Mouse (Mus musculus): ENCODE results near the gene Met.

Met gene

GRCm38 (mm10) chr6:17548786-17549185 is 85.2 kb downstream of the Met start:
- no peak for DNase-seq (ENCODE audit: low read depth, low spot score)

DNA sequence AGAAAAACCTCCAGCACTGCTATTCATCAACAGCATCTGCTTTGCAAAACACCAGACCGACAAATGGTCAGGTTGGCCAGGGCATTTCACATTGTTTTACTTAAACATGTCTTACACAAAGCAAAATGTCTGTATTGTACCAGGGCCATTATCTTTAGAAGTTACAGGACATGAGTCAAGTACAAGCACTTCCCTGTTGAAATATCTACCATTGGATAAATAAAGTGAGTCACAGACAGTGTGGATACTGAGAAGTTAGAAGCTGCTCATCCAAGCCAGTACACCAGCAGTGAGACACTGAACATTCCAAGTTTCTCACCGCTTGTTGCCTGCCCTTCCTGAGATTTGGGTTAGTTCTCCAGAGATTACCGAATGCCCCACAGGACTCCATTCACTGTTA is 86.0 kb downstream of the Met start:
- DNase-seq (ENCODE audit: low read depth, low spot score) = no peak

GRCm38 (mm10) chr6:17554263-17554662 is 90.7 kb downstream of the Met start:
- DNase-seq (ENCODE audit: low read depth, low spot score) = no peak

DNA sequence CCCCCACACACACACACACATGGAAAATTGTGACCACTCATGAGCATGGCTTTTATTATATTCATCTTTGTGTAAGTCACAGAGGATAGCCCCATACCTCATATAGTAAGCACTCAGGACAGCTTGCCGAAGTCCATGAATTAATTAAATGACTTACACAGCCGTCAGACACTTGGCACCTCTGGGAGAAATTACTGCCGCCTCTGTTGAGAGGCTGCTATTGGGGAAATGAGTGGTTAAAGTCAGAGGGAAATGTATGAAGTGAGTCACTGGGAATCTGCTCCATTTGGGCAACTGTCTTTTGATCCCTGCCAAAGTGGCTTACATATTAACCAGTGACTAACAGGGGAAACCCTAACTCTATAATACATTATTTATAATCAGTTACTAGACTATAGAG is 91.2 kb downstream of the Met start:
- no peak for DNase-seq (ENCODE audit: low read depth, low spot score)

GRCm38 (mm10) chr6:17555719-17556118 is 92.1 kb downstream of the Met start:
- no peak for DNase-seq (ENCODE audit: low read depth, low spot score)

GRCm38 (mm10) chr6:17559657-17560056 is 96.1 kb downstream of the Met start:
- DNase-seq (ENCODE audit: low read depth, low spot score) = no peak

DNA sequence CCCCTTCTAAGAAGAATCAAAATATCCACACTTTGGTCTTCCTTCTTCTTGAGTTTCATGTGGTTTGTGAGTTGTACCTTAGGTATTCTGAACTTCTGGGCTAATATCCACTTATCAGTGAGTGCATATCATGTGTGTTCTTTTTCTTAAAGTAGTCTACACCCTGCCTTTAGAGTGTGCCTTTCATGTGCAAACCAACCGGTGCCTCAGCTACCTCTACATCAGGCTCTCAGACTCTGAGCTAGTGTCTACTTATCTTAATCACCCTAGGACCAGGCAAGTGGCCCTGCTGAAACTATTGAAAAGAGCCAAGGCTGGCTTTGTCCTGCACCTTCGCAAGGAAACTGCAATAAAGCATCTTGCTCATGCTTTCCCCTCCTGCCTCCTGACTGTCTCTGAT is 97.7 kb downstream of the Met start:
- no peak for DNase-seq (ENCODE audit: low read depth, low spot score)

DNA sequence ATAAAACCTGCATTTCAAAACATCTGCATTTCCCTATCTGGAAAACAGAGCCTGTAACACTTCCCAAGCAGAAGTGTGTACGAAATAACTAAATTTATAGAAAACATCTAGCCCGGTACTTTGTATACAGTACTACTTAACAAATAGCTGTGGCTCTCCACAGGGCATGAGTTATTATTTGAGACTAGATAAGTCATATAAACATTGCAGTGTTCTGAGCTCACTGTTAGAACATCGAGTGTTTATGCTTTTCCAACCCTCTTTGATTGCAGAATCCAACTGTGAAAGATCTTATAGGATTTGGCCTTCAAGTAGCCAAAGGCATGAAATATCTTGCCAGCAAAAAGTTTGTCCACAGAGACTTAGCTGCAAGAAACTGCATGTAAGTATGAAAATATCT is 98.3 kb downstream of the Met start:
- no peak for DNase-seq (ENCODE audit: low read depth, low spot score)

GRCm38 (mm10) chr6:17562472-17563088 is 99.0 kb downstream of the Met start:
- DNase-seq (ENCODE audit: low read depth, low spot score) = no peak

GRCm38 (mm10) chr6:17568702-17569352 is 105.2 kb downstream of the Met start:
- DNase-seq (ENCODE audit: low read depth, low spot score) = no peak

DNA sequence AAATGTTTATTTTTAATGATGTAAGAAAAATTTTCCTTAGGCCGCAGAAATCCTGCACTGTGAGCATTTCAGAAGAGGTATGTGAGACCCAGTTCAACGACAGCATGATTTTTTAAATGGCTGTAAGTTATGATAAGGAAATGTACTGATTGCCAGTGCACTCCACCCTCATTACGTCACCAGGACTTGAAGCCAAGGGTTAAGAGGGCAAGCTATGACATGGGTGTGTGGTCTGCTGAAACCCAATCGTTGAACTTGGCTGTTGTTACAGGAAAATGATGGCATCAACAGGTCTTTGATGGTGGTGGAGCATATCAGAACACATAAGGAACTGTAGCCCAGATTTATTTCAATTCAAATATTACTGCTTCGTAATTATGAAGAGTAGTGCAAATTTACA is 109.6 kb downstream of the Met start:
- no peak for DNase-seq (ENCODE audit: low read depth, low spot score)

- no peak for DNase-seq (ENCODE audit: low read depth, low spot score)
Observed at GRCm38 (mm10) chr6:17573732-17574131, 110.1 kb downstream of the Met start.

DNA sequence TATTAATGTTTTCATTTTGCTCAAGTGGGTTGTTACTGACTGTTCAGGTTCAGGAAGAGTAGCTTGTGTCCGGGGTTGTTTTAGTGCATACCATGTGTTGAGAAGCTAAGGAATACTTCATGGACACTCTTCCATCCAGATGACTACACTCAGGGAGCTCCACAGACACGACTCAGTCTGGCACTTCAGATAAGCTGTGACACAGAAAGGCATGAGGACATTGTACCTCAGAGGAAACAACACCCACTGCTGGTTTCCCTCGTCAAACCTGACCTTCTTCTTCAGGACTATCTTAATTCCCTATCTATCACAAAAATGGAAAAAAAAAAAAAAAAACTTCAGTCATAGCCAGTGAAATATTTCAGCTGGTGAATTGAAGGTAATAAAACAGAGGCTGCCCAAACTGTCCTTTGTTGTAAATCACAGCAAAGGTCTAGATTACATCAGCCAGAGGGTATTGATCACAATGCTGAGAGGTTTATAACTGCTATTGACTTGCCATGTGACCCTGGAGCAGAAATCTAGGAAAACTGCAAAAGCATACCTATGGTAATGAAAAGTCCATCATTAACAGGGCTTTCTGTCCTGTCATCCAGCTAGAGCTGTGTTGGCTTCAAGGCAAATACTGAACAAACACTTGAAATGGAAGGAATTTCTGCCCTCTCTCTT is 114.6 kb downstream of the Met start:
- no peak for DNase-seq (ENCODE audit: low read depth, low spot score)

- no peak for DNase-seq (ENCODE audit: low read depth, low spot score)
Observed at GRCm38 (mm10) chr6:17580349-17580748, 116.7 kb downstream of the Met start.

DNA sequence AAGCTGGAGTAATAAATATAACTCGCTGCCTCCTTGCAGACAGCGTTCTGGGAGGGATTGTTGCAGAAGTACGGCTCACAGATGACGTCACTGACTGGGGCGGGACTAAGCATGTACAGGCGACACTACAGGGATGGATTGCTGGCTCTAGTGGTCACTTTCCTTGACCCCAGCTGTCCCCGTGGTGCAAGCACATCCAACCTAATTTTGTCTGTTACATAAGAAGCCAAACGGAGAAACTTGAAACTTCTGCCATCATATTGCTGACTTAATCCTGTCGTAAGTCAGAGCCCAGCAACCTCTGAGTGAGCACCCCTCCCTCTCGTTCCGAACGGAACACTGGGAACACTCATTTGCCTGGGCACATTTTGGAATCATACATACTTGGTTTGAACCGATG is 120.4 kb downstream of the Met start:
- DNase-seq (ENCODE audit: low read depth, low spot score) = peak; percentile 22

GRCm38 (mm10) chr6:17589049-17589952 is 125.7 kb downstream of the Met start:
- peak; percentile 43 for DNase-seq (ENCODE audit: low read depth, low spot score)

- no peak for DNase-seq (ENCODE audit: low read depth, low spot score)
Observed at GRCm38 (mm10) chr6:17589953-17590627, 126.5 kb downstream of the Met start.

DNA sequence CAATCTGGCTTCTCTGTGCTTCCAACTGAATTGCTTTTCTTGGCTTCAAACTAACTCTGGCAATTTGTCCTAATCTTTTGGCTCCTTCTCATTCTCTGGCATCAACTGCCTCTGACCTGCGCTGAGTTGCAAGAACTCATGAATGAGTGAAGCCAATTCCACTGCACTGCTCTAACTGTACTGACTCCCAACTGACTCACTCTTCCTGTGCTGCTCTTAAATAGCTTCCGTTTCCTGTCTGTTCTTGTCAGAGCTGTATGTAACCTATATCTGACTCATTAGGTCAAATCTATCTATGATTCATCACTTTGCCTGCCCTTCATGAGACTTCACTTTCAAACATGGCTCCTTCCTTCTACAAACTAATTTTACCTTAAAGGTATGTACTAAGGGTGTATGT is 130.4 kb downstream of the Met start:
- no peak for DNase-seq (ENCODE audit: low read depth, low spot score)

DNA sequence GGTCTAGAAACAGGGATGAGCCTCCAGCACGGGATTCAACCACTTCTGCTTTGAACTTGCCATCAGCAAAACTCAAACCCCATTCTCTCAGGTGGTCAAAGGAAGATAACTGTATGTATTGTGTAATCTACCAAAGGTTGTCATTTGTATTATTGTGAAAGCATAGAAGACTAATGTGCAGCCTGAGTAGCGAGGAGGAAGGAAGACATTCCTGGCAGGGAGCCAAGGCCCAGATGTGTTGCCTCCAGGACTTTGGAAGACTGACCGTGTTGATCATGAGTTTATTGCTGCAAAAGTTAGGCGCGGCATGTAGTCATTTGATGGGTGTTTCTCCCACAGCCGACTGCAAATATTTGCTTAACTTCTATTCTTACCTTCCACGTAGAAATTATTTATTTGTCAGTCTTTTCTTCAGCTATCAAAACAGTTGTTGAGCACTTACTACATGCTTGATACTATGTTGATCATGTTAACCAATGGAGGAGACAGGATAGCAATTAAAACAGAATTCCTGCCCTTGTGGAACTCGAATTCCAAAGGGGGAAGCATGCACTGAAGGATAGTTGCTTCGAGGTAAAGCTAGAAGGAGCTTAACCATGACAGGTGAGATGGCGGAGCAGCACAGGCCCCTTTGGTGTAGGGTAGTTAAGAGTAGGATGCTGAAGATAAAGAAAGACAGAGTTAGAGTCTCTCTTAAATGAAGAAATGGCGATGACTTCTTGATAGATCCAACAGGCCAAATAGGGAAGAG is 132.3 kb downstream of the Met start:
- DNase-seq (ENCODE audit: low read depth, low spot score) = no peak

- no peak for DNase-seq (ENCODE audit: low read depth, low spot score)
Observed at GRCm38 (mm10) chr6:17599373-17599772, 135.8 kb downstream of the Met start.

DNA sequence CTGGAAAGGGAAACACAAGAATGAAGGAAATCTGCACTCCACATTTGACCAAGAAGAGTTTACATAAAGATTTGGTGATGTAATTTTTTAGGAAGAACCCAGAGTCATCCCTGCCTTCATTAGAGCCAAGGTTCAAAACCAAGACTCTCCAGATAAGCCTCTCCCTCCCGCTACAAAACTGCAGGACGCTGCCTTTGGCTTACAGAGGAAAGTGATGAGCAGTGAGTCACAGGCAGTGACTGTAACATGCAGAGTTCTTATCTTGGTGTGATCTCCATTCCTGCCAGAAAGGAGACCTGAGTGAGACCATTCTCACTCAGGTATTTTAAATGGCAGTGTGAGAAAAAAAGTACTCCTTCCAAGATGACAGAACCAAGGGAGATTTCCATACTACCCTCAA is 137.9 kb downstream of the Met start:
- no peak for DNase-seq (ENCODE audit: low read depth, low spot score)
